Mouse (Mus musculus): ENCODE data around the gene Il9.

DNA sequence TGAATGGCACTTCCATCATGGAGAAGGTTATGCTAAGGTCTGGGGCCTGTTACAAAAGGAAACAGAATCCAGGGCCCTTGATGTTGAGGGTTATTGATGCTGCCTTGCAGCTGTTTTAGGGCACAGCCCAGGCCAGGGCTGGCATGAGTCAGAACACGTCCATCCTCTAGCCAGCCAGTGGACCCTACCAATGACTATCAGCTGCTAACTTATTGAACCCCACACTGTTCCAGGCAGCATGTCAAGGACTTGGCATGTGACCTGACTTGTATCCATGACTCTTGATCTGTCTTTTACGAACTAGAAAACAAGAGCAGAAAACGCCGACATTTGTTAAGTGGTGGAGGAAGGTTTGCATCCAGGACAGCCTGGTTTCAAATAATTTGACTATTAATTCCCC is 19.3 kb downstream of the Il9 start:
- TF ChIP-seq CHD2 (IDR thresholded peaks at IDR 0.05; ENCODE audit: low read depth, low read length) (no peak), MAFK (IDR thresholded peaks at IDR 0.05; ENCODE audit: insufficient read depth, low read depth, low read length) (no peak), HCFC1 (IDR thresholded peaks at IDR 0.05; ENCODE audit: borderline replicate concordance, insufficient read depth, low read length) (no peak)

All from ES-E14 (cell line).